Mouse (Mus musculus): ENCODE measurements around the gene Brd2.

GRCm38 (mm10) chr17:34137601-34138000, 15.2 kb upstream of the Brd2 start:
- TF ChIP-seq CTCF (IDR thresholded peaks at IDR 0.05; ENCODE audit: control insufficient read depth, insufficient read depth, low read length) (no peak), POLR2A (IDR thresholded peaks at IDR 0.05; ENCODE audit: borderline replicate concordance, control insufficient read depth, low read depth, low read length) (no peak)

Measured in bone marrow, adult 2 months (tissue).